Mouse (Mus musculus) left cerebral cortex, adult 11 months (tissue): ENCODE measurements at regions not wholly inside any gene's neighbourhood (a gene's known extent, or its start where the extent isn't known, plus 50 kb on each side); places are given as distances from the start of the nearest gene placed in this dataset.

Experiments
- DNase-seq: peaks from one replicate; pipeline ENCODE4 v3.0.0; 2022; ENCODE audit warnings: low spot score

GRCm38 (mm10) chr12:9261662-9262061, 231.9 kb downstream of the Ttc32 start:
- DNase-seq, result no peak

DNA sequence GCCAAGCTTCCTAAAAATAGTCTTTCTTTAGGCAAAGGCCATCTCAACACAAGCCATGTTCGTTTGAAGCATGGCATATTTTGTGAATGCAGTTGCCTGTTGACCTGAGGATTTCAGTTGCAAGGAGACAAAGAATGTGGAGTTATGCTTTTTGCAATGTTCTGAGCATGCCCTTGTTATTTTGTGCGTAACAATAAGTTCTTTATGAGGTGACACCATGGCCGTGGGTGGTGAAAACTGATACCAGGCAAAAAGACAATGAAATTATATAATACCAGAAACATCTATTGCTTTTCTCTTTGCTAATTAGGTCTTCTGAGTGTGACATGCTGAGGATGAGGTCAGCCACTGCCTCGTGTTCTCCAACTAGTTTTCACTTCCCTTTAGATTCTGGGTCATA, 236.4 kb downstream of the Ttc32 start:
- DNase-seq, result no peak

DNA sequence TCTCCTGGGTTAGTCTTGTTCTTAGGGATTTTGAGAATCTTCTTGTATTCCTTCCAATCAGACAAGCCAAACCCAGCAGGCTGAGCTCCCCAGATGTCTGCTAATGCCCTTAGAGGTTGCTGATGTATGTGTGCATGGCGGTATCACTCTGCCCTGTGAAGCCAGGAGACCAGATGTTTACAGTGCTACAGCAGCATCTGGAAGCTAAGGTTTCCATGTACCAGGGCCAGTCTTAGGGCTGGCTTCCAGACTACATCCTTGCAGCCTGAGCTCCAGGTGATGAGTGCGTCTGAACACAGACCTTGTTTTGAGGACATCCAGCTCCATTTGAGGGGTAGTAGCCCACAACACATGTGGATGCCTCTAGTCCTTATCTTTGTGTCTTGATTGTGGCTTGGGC, 241.7 kb downstream of the Ttc32 start:
- DNase-seq, result no peak

DNA sequence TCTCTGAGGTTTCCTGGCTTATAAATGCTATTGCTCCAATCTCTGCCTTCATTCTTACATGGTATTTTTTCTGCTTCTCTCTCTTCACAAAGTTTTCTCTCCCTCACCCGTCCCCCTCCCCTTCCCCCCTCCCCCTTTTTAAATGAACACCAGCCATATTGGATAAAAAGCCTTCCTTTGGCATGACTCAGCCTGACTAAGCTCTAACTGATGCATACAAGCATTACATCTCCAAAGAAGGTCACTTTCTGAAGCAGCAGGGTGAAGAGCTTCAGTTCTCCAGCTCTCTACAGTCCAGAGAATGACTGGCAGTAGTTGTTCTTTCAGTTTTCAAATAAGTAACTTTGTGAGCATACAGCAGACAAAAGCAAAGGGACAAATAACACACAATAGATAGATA, 244.4 kb downstream of the Ttc32 start:
- no peak for DNase-seq

GRCm38 (mm10) chr12:9275697-9276096, 245.9 kb downstream of the Ttc32 start:
- no peak for DNase-seq

DNA sequence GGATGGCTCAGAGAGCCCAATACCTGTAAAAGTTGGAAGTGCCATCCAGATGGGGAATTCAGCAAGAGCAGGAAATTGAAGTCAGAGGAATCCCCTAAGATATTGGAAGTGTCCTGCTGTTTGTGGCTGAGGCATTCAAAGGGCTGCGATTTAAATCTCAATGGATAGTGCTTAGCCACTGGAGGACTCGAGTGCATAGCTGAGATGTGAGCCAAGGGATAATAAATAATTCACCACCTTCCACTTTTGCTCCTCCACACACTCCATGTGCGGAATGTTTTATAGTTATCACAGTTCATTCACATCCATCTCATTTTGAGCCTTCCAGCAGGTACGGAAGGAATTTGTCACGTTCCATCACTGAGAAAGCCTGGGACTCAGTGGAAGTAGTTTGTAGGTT, 248.9 kb downstream of the Ttc32 start:
- no peak for DNase-seq

DNA sequence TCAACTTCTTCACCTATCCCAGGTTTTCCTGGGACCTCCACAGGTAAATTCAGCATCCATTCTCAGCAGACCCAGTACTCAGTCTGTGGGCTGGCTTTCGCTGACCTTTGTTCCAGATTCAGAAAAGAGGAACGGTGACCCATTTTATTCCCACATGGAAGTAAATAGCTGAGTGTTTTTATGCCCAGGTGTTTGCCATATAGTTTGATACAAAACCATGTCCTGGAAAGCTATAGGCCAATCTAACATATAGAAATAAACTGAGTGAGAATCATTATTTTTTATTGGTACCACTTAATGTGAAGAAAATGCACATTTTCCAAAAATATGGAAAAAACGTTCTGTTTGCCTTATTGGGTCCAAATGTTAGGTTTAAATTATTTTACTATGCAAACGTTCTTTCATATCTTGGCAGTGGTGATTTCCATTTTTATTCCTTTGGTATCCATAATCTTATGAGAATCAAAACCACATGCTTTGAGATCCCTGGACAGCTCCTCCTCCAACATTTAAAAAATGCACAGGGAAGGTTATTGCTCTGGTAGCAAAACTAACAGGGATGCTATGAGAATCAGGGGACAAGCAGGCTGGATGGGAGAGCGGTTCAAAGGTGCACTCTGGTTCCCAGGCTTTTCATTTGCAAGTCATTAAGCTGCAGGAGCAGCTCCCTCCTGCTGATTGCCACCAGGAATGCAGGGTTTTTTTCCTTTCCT, 250.3 kb downstream of the Ttc32 start:
- DNase-seq, result no peak

- DNase-seq, result no peak
These were observed 257.5 kb downstream of the Ttc32 start for GRCm38 (mm10) chr12:9287271-9287670.

- peak; percentile 37 for DNase-seq
These were observed 262.9 kb downstream of the Ttc32 start for GRCm38 (mm10) chr12:9292656-9293055.

- no peak for DNase-seq
These were observed 265.4 kb downstream of the Ttc32 start for GRCm38 (mm10) chr12:9295211-9295610.

- DNase-seq, result no peak
These were observed 269.3 kb downstream of the Ttc32 start for GRCm38 (mm10) chr12:9298848-9299655.

GRCm38 (mm10) chr12:9304146-9304545, 265.8 kb upstream of the Osr1 start:
- peak; percentile 1 for DNase-seq

DNA sequence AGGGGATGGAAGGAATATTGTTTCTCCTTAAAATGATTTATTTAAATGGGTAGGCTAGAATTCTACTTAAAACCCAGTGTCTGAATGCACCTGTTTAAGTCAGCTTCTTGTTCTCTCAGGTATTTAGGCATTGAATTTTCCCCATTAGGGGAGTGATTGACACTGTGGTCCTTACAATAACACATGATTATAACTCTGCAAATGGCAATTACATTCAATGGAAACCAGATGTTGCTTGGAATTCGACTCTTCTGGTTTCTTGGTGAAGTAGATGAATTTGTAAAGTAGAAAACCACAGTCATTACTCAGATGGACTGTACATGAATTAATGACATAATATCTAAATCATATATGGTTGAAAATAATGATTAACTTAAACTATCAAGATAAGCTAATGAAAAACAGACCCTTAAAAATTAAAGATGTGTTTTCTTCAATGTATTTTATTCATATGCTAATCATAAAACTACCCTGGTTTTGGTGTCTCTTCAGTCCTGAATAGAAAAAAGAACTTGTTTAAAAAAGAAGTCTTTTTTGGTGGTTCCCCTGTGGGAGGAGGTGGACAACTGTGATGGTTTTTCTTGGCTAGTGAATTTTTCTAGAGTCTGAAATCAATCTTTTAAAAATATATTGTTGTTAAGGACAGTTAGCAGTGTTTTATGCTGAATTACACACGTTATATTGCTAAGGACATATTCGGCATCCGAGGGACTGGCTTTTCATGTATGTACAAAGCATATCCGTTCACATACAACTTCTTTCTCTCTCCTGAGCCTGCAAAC, 231.8 kb upstream of the Osr1 start:
- no peak for DNase-seq

GRCm38 (mm10) chr12:9338801-9339231, 231.1 kb upstream of the Osr1 start:
- DNase-seq, result no peak

- DNase-seq, result no peak
These were observed 229.1 kb upstream of the Osr1 start for GRCm38 (mm10) chr12:9340769-9341168.

DNA sequence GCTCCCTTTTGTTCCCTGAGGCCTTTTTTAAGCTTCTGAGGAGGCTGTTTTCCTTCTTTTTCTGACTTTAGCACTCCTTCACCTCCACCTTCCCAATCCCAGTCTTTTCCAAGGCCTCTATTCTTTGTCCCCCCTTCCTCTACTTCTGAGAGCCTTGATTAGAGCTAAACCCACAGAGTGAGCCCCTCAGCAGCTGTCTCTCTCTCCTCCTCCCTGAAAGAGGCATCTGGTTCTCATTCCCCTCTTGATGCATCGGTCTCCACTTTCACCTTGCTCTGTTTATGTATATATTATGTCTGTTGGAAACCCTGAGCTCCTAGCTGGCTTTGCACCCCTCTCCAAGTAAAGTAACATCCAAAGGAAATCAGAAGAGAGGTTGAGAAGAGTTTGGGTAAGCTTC, 224.6 kb upstream of the Osr1 start:
- no peak for DNase-seq

- no peak for DNase-seq
These were observed 214.4 kb upstream of the Osr1 start for GRCm38 (mm10) chr12:9355512-9355911.

- DNase-seq, result no peak
These were observed 212.1 kb upstream of the Osr1 start for GRCm38 (mm10) chr12:9357856-9358255.

DNA sequence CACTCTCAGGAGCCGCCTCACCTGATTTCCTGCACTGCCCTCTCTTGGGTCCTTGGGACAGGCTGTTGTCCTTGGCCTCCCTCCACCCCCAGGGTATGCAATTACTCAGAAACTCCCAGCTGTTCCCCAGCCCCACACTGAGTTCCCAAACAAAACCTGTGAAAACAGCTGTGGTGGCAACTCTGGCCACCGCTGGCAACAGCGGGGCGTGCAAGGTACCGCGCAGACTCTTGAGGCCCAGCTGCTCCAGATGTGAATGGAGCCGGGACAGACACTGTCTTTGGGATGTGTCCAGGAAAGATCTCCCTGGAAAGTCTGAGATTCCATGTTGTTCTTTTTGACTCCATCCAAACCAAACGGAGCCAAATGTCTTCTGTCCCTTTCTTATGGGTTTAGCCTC, 211.0 kb upstream of the Osr1 start:
- DNase-seq, result no peak

DNA sequence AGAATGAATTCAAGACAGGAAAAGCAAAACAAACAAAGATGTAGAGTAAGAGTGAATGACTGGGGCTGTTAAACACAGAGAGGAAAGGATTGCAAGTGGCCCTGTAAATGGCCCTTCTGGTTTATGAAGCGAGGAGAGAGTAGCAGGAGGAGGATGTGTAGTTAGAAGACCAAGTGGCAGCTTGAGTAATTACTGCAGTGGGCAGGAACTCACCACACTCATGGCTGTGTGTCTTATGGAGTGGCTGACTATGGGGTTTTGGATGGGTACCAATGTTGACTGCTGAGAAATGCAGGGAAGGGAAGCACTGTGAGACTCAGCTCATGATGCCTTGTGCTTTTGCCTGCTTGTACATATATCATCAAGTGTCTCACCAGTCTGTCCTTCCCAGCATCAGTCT, 204.0 kb upstream of the Osr1 start:
- no peak for DNase-seq

- no peak for DNase-seq
These were observed 201.2 kb upstream of the Osr1 start for GRCm38 (mm10) chr12:9368682-9369081.

GRCm38 (mm10) chr12:9401956-9402355, 168.0 kb upstream of the Osr1 start:
- no peak for DNase-seq

GRCm38 (mm10) chr12:9404981-9405380, 164.9 kb upstream of the Osr1 start:
- DNase-seq, result no peak
